Mouse (Mus musculus) Patski (cell line): Measurements from ENCODE around the gene Ass1. TPM values are rescaled to one million over a fixed set of nuclear protein-coding genes. Genes with fewer than 3 reads are reported as not detected.

Source experiments
- ATAC-seq: fragments of 100-300 bp; one replicate; pipeline ENCODE4 v1.8.0; 2021
- CTCF ChIA-PET: fragments of 350-600 bp; sonication (Branson Sonifier 250); formaldehyde crosslinking; loops from one replicate; lab custom pipeline; 2022; ENCODE audit warnings: inconsistent platforms; lab: Charles Lee
- POLR2A ChIA-PET: fragments of 350-600 bp; sonication (Branson Sonifier 250); formaldehyde crosslinking; loops from one replicate; lab custom pipeline; 2022; ENCODE audit warnings: antibody characterized with exemption, inconsistent platforms; lab: Charles Lee
- DNase-seq: peaks from one replicate; pipeline ENCODE4 v3.0.0-alpha.2; 2011; ENCODE audit warnings: low read depth, low spot score
- H3K27me3 ChIP-seq: fragments of 371-371 bp; one replicate; pipeline ENCODE4 v1.5.1; 2021
- CTCF ChIP-seq: fragments of 100-300 bp; IDR thresholded peaks from one replicate; pipeline ENCODE4 v1.5.1; 2021
- in situ Hi-C: fragments of 300-500 bp; cut with MboI; formaldehyde crosslinking; loops from 3 replicates; pipeline ENCODE4 v1.11.1; 2018; ENCODE audit warnings: low pct_unique_long_range_greater_than_20kb, mixed read lengths
- polyA plus RNA-seq: library from polyadenylated mRNA; unstranded; gene quantifications from one replicate; pipeline ENCODE4 v1.2.3, GENCODE M21; 2021

Gene Ass1
- polyA plus RNA-seq, 1 experiment from 2014 or later, result 9.1 TPM

DNA sequence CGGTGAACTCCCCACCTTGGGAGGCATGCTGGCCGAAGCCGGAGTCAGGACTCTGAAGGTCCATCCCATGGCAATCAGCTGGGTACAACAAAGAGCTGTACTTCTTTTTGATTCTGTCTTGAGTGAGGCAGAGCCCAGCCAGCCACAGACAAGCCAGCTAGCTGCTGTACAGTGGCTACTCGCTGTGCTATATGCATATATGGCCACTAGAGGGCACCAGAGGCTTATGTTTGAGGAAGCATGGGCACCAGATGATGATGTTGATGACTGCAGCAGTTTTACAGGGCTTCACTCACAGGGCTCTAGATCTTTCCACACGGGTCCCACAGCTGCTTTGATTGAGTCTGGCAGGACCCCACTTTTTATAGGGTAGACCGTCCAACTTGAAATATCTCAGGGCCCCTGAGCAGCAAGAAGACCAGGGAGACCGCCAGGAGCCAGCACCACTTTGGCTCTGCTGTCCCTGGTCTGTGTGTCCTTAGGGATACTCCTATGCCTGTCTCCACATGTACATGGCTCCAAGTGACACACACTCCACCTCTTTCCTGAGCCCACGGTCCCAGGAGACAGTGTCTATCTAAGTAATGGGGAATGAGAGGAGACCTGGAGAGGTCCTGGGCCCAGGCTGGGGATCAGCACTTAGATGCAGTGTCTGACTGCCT lies 13.0 kb downstream of the Ass1 start:
- peak; percentile 88 for TF ChIP-seq CTCF
- ATAC-seq (peak; percentile 45), DNase-seq (peak; percentile 20)
- peaks cover 19% of the 10 kb centered on the region for H3K27me3 ChIP-seq
- in situ Hi-C loops, result loop anchor here (5.0 kb wide), 2 partner anchors 174 to 304 kb away; no protein-coding TSS in a partner anchor
- CTCF ChIA-PET, result interaction anchor here (0.7 to 1.5 kb wide), 8 partner anchors 8 to 431 kb away, joined by 3 to 5 read pairs (median 3); no protein-coding TSS in a partner anchor
- POLR2A ChIA-PET, result no interaction called here

DNA sequence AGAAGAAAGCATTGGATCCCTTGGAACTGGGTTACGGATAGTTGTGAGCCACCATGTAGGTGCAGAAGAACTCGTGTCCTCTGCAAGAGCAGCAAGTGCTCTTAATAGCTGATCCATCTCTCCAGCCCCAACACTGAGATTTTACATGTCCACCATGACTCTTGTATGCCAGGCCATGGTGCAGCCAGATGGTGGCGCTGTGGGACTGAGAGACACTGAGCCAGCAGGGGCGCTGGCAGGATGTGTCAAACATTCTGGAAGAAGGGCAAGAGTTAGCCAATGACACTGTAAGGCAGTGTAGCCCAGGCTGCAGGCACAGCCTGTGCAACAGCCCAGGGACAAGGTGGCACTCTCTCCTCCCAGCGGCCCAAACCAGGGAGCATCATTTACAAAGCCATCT lies 14.2 kb downstream of the Ass1 start:
- TF ChIP-seq CTCF, result peak; percentile 96
- POLR2A ChIA-PET, result no interaction called here
- H3K27me3 ChIP-seq, result peaks cover 16% of the 10 kb centered on the region
- ATAC-seq, result no peak
- in situ Hi-C loops, result loop anchor here (5.0 kb wide), 2 partner anchors 173 to 303 kb away; no protein-coding TSS in a partner anchor
- DNase-seq, result no peak
- CTCF ChIA-PET, result interaction anchor here (0.7 to 1.3 kb wide), 3 partner anchors 10 to 103 kb away, joined by 3 to 5 read pairs (median 3); no protein-coding TSS in a partner anchor

DNA sequence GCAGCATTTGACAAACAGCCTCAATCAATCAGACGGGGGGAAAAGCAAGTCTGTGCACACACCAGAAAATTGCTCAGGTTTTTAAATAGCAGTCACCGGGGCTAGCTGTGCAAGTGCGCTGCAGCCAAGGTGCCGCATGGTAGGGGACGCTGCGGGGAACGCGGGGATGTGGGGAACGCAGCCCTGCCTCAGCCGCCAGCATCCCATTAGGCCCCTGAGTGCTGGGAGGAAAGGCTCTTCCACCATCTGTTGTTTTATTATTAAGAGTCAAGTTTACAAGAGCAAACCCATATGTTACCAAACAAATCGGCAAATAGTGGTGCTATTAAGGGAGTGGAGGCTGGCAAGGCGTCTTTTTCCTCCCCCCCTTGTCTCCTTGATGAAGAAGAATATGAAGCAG lies 19.2 kb downstream of the Ass1 start:
- no peaks in the 10 kb centered on the region for H3K27me3 ChIP-seq
- ATAC-seq, result no peak
- in situ Hi-C loops, result loop anchor here (5.0 kb wide), 1 partner anchor 423 kb away; no protein-coding TSS in a partner anchor
- ChIA-PET POLR2A (interaction anchor here (0.6 kb wide), 2 partner anchors 154 to 390 kb away, joined by 3 read pairs; no protein-coding TSS in a partner anchor), CTCF (interaction anchor here (1.4 kb wide), 1 partner anchor 424 kb away, joined by 3 read pairs; no protein-coding TSS in a partner anchor)
- no peak for DNase-seq
- no peak for TF ChIP-seq CTCF

DNA sequence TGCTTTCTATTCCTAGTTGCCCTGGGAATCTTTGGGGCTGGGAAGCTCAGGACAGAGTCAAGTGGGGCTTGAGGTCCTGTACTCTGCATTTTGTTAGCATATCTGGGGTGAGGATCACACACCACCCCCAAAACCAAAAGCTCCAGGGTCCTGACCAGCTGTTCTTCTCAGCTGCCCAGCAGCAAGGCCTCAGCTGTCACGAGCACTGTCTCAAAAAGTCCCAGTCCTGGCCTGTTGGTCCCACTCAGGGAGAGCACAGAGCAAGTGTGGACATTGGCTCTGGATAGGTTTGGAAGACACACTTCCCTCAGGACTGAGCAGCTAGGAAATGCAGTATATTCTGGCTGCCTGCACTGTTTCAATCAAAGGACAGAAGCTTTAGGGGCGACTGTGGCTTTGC lies 20.5 kb downstream of the Ass1 start:
- POLR2A ChIA-PET, result no interaction called here
- no peak for TF ChIP-seq CTCF
- DNase-seq (no peak), ATAC-seq (no peak)
- in situ Hi-C loops, result no loop called here
- CTCF ChIA-PET, result interaction anchor here (1.0 kb wide), 1 partner anchor 319 kb away, joined by 3 read pairs; no protein-coding TSS in a partner anchor
- H3K27me3 ChIP-seq, result no peaks in the 10 kb centered on the region

DNA sequence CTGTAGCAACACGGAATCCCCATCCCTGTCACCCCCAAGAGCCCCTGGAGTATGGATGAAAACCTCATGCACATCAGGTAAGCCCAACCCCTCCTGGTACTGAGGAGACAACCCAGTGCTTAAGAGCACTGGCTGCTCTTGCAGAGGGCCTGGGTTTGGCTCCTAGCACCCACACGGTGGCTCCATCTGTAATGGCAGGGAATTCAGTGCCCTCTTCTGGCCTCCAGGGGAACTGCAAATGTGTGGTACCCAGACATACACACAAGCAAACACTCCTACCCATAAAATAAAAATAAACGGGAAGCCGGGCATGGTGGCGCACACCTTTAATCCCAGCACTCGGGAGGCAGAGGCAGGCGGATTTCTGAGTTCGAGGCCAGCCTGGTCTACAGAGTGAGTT lies 22.3 kb downstream of the Ass1 start:
- peaks cover 6% of the 10 kb centered on the region for H3K27me3 ChIP-seq
- ChIA-PET CTCF (interaction anchor here (1.0 kb wide), 1 partner anchor 56 kb away, joined by 3 read pairs; no protein-coding TSS in a partner anchor), POLR2A (no interaction called here)
- DNase-seq (no peak), ATAC-seq (no peak)
- in situ Hi-C loops, result no loop called here
- no peak for TF ChIP-seq CTCF

DNA sequence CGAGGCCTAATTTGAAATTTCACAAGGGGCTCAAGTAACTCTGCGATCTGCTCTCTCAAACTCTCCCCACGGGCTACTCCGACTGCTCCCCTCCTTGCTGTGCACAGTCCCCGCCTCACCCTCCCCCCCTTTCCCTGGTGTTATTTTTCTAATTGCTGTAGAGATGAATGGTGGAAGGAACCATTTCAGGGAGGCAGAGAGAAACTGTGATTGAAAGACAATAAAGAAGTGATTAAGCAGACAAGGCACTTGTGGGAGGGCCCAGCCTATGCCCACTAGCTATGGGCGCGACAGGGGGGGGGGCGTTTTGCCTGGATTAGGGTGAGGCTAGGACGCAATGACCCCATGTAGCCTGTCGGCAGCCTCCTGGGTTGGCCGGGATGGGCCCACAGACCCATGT lies 23.2 kb downstream of the Ass1 start:
- ChIA-PET POLR2A (interaction anchor here (0.6 kb wide), 1 partner anchor 31 kb away, joined by 4 read pairs; no protein-coding TSS in a partner anchor), CTCF (interaction anchor here (1.0 kb wide), 1 partner anchor 57 kb away, joined by 3 read pairs; no protein-coding TSS in a partner anchor)
- TF ChIP-seq CTCF, result no peak
- H3K27me3 ChIP-seq, result peaks cover 6% of the 10 kb centered on the region
- DNase-seq (no peak), ATAC-seq (no peak)
- in situ Hi-C loops, result no loop called here

DNA sequence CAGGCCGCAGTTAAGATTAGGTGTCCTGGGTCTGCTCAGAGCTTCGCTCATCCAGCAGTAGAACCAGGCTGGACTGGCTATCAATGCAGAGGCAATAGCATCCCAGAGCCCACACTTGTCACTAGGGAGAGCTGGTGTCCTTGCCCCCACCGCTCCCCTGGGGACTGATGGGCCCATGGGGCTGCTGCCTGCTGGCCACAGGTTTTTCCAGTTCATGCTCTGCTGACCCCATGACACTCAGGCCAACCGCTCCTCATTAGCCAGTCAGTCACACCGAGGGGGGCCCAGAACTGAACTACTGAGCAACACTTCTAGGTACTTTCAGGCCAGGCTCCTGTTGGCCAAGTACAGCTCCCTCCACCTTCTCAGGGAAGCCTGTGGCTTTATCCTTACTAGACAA lies 24.3 kb downstream of the Ass1 start:
- in situ Hi-C loops, result no loop called here
- CTCF ChIA-PET, result no interaction called here
- peaks cover 6% of the 10 kb centered on the region for H3K27me3 ChIP-seq
- no peak for DNase-seq
- POLR2A ChIA-PET, result no interaction called here
- TF ChIP-seq CTCF, result no peak
- ATAC-seq, result no peak

DNA sequence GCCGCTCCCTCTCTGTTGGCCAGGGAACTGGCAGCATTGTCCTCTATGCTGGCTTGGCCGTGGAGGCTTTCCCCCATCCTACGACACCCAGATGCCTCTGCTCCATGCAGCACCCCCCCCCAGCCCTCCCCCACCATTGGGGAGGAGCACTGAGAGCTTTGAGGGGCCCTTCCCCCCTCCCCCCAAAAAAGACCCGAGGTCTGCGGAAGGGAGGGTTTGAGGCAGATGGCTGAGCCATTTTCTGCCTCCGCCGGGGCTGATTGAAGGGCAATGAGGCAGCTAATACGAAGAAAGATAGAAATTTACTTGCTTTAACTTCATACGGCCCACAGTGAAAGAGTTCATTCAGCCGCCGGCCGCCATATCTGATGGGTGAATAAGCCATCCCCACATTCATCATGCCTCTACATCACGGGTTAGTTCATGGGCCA lies 25.1 kb downstream of the Ass1 start:
- H3K27me3 ChIP-seq, result peaks cover 6% of the 10 kb centered on the region
- DNase-seq, result no peak
- POLR2A ChIA-PET, result no interaction called here
- no peak for ATAC-seq
- in situ Hi-C loops, result no loop called here
- CTCF ChIA-PET, result no interaction called here
- no peak for TF ChIP-seq CTCF

DNA sequence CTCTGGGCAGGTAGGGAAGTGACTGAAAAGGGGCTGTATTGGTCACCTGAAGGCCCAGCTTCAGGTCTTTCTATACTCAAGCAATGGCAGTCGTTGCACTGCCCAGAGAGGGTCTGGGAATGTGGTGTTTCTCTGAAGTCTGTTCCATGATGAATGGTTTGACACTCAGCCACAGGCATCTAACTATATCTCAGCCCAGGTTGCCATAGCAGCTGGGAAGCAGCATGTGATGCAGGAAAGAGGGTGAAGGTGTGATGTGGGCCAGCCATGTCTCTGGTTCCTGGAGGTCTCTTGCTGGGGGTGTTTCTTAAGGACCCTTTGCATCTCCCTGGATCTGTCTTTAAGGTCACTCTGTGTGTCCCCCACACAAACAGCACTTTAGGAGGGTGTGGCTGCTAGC lies 26.1 kb downstream of the Ass1 start:
- no peak for DNase-seq
- CTCF ChIA-PET, result no interaction called here
- no peak for TF ChIP-seq CTCF
- POLR2A ChIA-PET, result no interaction called here
- in situ Hi-C loops, result no loop called here
- H3K27me3 ChIP-seq, result peaks cover 6% of the 10 kb centered on the region
- no peak for ATAC-seq

DNA sequence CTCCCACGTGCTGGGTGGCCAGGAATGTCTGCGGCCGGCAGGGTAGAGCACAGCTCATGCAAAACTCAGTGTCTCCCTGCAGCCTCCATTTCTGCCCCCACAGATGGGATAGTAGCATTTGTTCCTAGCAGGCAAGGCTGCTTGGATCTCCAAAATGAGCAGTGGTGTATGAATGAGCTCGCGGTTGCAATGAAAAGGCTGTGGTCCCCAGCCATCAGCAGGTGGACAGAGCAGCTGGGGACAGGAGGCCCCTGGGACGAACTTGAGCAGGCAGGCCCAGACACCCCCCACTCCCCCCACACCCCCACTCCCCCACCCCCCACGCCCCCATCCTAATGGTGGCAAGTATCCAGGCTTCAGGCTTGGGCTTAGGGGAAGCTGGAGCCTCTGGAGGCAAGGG lies 27.1 kb downstream of the Ass1 start:
- POLR2A ChIA-PET, result no interaction called here
- ATAC-seq, result no peak
- DNase-seq, result no peak
- TF ChIP-seq CTCF, result no peak
- CTCF ChIA-PET, result no interaction called here
- H3K27me3 ChIP-seq, result peaks cover 6% of the 10 kb centered on the region
- in situ Hi-C loops, result no loop called here

DNA sequence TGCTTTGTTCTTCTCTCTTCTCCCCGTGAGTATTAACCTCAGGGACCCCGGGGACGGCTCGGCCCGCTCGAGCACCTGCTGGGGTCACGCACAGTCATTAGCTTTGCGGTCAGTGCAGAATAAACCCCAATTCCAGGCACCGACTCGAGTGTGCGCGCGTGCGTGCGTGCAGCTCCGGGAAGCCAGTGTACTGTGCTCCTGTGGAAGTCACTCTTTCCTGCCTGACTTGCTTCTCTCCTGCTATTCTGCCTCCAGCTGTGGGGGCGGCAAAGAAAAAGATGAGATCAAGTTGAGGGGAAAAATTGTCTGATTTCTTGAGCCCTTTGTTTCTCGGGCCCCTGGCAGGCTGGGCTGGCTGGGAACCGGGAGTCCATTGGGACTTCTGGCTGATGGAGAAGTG lies 27.6 kb downstream of the Ass1 start:
- POLR2A ChIA-PET, result no interaction called here
- CTCF ChIA-PET, result no interaction called here
- DNase-seq, result no peak
- peaks cover 7% of the 10 kb centered on the region for H3K27me3 ChIP-seq
- no peak for TF ChIP-seq CTCF
- ATAC-seq, result no peak
- in situ Hi-C loops, result no loop called here
